Mouse (Mus musculus) lung, adult 2 months (tissue): ENCODE measurements around the gene Mpl.

Source experiments
- CTCF ChIP-seq: fragments of 200-500 bp; IDR thresholded peaks from 2 replicates; pipeline ENCODE4 v1.5.1; 2011; ENCODE audit warnings: mild to moderate bottlenecking, low read length, control low read depth; ENCODE audit not compliant: insufficient read depth
- POLR2A ChIP-seq: fragments of 200-500 bp; IDR thresholded peaks from 2 replicates; pipeline ENCODE4 v1.6.1; 2011; ENCODE audit warnings: low read depth, mild to moderate bottlenecking, control low read depth, low read length, borderline replicate concordance; ENCODE audit errors: extremely low read depth

DNA sequence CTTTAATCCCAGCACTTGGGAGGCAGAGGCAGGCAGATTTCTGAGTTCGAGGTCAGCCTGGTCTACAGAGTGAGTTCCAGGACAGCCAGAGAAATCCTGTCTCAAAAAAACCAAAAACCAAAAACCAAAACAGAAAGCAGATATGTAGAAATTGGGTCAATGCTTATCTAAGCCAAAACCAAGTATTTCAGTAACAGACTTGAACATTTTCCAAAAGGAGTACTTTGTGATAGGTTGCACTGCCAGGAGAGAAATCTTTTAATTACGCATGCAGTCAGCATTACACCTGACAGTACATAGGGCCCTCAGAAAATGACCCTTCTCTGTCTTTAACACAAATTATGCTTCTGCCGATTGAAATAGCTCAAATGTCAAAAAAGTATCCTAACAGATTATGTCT lies 55.9 kb downstream of the Mpl start:
- TF ChIP-seq CTCF (no peak), POLR2A (no peak)
